Mouse (Mus musculus) kidney, postnatal 10 days (tissue): ENCODE measurements around the gene Gtdc1.

Source experiments
- DNase-seq: peaks from one replicate; pipeline ENCODE4 v3.0.0; 2021; ENCODE audit warnings: mixed read lengths

The Gtdc1 gene

GRCm38 (mm10) chr2:44518085-44518484 lies 409.4 kb downstream of the Gtdc1 start:
- no peak for DNase-seq
